Mouse (Mus musculus) hindbrain, embryonic 14.5 days (tissue): ENCODE measurements around the gene Btn1a1. TPM values are rescaled to one million over a fixed set of nuclear protein-coding genes. Genes with fewer than 3 reads are reported as not detected.

Source experiments
- ATAC-seq: fragments of 200-750 bp; cut with Nextera tagmentation; 2 replicates; pipeline ENCODE4 v1.8.0; 2017; ENCODE audit warnings: moderate number of reproducible peaks, mild to moderate bottlenecking, moderate TSS enrichment, moderate library complexity; ENCODE audit not compliant: low FRiP score
- DNase-seq: peaks from one replicate; pipeline ENCODE4 v3.0.0-alpha.2; 2015; ENCODE audit warnings: low spot score
- H3K27ac ChIP-seq: fragments of 300-500 bp; sonication (generic); 2 replicates; pipeline ENCODE4 v1.5.1; 2014; ENCODE audit warnings: mild to moderate bottlenecking, moderate library complexity
- H3K27me3 ChIP-seq: fragments of 300-500 bp; sonication (generic); 2 replicates; pipeline ENCODE4 v1.6.1; 2014; ENCODE audit warnings: mild to moderate bottlenecking, low read length, mixed read lengths; ENCODE audit not compliant: control insufficient read depth, insufficient read depth
- H3K36me3 ChIP-seq: fragments of 300-500 bp; sonication (generic); replicated peaks from 2 replicates; pipeline ENCODE4 v1.6.1; 2014; ENCODE audit not compliant: control insufficient read depth, insufficient read depth
- H3K4me1 ChIP-seq: fragments of 300-500 bp; sonication (generic); replicated peaks from 2 replicates; pipeline ENCODE4 v1.6.1; 2014; ENCODE audit warnings: antibody characterized with exemption, low read length, mixed read lengths; ENCODE audit not compliant: control insufficient read depth, insufficient read depth
- H3K4me2 ChIP-seq: fragments of 300-500 bp; sonication (generic); replicated peaks from 2 replicates; pipeline ENCODE4 v1.6.1; 2014; ENCODE audit warnings: mild to moderate bottlenecking, moderate library complexity
- H3K4me3 ChIP-seq: fragments of 300-500 bp; sonication (generic); replicated peaks from 2 replicates; pipeline ENCODE4 v1.5.1; 2014; ENCODE audit warnings: mild to moderate bottlenecking, low read length
- H3K9ac ChIP-seq: fragments of 300-500 bp; sonication (generic); 2 replicates; pipeline ENCODE4 v1.6.1; 2014
- H3K9me3 ChIP-seq: fragments of 300-500 bp; sonication (generic); 2 replicates; pipeline ENCODE4 v1.6.1; 2016; ENCODE audit warnings: low read length; ENCODE audit not compliant: control insufficient read depth
- WGBS: fragments of 180-500 bp; shearing (Covaris S2); extraction: QIAGEN DNeasy Blood & Tissue Kit; methylation state at CpG from one replicate; pipeline ENCODE4 v1.1.7; 2014; 5-methylcytosine and 5-hydroxymethylcytosine counted together
- polyA plus RNA-seq: library from polyadenylated mRNA; unstranded; fragments of >200 nt; fragmentation: Nextera tagmentation; extraction: Ambion mirVana; gene quantifications from 2 replicates; pipeline ENCODE4 v1.2.1, GENCODE M21; 2014

The Btn1a1 gene
- polyA plus RNA-seq, 1 experiment from 2014 or later = 0.05 TPM

- peak; percentile 77; the same call in 1 of the 2 replicates for ATAC-seq
- peaks cover 20% of the 10 kb centered on the region for H3K27me3 ChIP-seq
- H3K27ac ChIP-seq = no peak overlapping the region
- no peaks in the 10 kb centered on the region for H3K9me3 ChIP-seq
- H3K4me2 ChIP-seq = peak overlapping the region; percentile 79
- peak; percentile 94 for DNase-seq
- H3K4me3 ChIP-seq = peak overlapping the region; percentile 55
- WGBS = under 1% methylated on average over 21 of the region's 21 CpGs
- peaks cover 18% of the 10 kb centered on the region for H3K4me1 ChIP-seq
- peak overlapping the region; percentile 60 for H3K9ac ChIP-seq
- H3K36me3 ChIP-seq = no peaks in the 10 kb centered on the region
These were observed 2.1 kb downstream of the Btn1a1 start for GRCm38 (mm10) chr13:23463381-23464223.

DNA sequence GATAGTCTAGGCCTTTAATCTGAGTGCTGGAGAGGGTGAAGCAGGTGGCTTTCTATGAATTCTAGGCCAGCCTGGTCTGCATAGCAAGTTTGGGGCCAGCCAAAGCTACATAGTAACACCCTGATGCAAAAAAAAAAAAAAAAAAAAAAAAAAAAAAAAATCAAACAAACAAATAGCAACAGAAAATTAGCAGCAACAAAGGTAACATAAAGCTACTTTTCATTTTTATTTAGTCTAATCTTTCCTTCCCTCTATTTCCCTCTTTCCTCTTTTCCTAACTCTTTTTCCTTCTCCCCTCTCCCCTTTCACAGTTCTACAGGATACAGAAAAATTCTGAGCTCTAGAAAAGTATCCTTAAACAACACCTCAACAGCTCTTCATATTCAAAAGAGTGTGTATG is 3.0 kb downstream of the Btn1a1 start:
- no peak overlapping the region for H3K27ac ChIP-seq
- no peak overlapping the region for H3K9ac ChIP-seq
- DNase-seq = no peak
- H3K4me3 ChIP-seq = no peak overlapping the region
- ATAC-seq = no peak
- no peak overlapping the region for H3K4me2 ChIP-seq
- peaks cover 18% of the 10 kb centered on the region for H3K4me1 ChIP-seq
- no peaks in the 10 kb centered on the region for H3K36me3 ChIP-seq
- H3K9me3 ChIP-seq = no peaks in the 10 kb centered on the region
- peaks cover 20% of the 10 kb centered on the region for H3K27me3 ChIP-seq

GRCm38 (mm10) chr13:23462063-23462462 is 3.6 kb downstream of the Btn1a1 start:
- Histone ChIP-seq H3K9ac (no peak overlapping the region), H3K27ac (no peak overlapping the region), H3K36me3 (no peaks in the 10 kb centered on the region), H3K9me3 (no peaks in the 10 kb centered on the region), H3K27me3 (peaks cover 20% of the 10 kb centered on the region), H3K4me1 (peaks cover 18% of the 10 kb centered on the region), H3K4me2 (no peak overlapping the region), H3K4me3 (no peak overlapping the region)
- DNase-seq (no peak), ATAC-seq (no peak)
- 84% methylated on average over 4 of the region's 4 CpGs for WGBS

DNA sequence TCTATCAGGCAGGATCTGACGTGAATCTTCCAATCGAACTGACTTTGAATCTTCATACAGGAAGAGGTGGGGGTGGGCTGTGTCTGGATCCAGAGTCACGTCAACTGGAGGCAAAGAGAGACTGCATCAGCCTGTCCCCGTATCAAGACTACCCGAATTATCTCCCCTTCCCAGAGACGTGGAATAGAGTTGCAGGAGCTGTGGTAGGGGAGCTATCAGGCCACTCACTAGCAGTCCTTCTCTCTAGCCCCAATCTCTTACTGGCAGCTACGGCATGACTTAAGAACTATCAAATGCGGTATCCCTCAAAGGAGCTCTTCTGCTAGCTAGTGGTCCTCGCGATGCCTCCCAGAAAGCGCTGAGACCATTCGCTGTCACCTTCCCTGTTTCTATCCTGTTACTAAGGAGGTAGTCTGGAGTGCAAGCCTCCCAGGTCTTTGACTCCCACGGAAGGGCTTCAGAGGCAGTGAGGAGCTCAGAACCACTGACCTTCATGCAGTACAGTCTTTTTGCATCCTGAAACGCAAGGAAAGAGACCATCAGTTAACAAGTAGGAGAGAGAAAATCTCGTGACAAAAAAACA is 6.3 kb downstream of the Btn1a1 start:
- H3K36me3 ChIP-seq = no peaks in the 10 kb centered on the region
- no peak overlapping the region for H3K9ac ChIP-seq
- 0 out of 2 replicates have a peak, but pooled peaks cover 10% of the 10 kb centered on the region for H3K27me3 ChIP-seq
- no peaks in the 10 kb centered on the region for H3K9me3 ChIP-seq
- peaks cover 5% of the 10 kb centered on the region; the same call in 1 of the 2 replicates for H3K4me1 ChIP-seq
- no peak overlapping the region for H3K4me3 ChIP-seq
- H3K27ac ChIP-seq = no peak overlapping the region
- ATAC-seq (no peak), DNase-seq (no peak)
- WGBS = 22% methylated on average over 15 of the region's 15 CpGs
- no peak overlapping the region; the same call in 1 of the 2 replicates for H3K4me2 ChIP-seq

DNA sequence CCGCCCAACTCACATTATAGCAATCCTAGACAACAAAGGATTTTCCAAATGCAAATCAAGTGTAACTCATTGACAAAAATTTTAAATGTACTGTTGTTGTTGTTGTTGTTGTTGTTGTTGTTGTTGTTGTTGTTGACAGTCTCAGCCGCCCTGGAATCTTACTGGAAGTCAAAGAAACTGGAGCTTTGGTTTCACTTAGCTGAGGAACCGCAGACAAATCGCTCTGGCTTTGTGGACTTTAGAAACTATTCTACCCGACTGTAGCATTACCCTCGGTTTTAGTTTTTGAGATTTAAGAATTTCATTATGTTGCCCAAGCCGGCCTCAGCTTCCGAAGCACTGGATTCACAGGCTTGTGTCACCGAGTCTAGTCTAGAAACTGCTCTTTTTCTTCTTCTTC is 11.8 kb downstream of the Btn1a1 start:
- DNase-seq = peak; percentile 46
- peak overlapping the region; percentile 75 for H3K4me3 ChIP-seq
- H3K27me3 ChIP-seq = 0 out of 2 replicates have a peak, but pooled peaks cover 4% of the 10 kb centered on the region
- no peaks in the 10 kb centered on the region for H3K4me1 ChIP-seq
- no peaks in the 10 kb centered on the region for H3K9me3 ChIP-seq
- 0 out of 2 replicates have a peak overlapping the region, but pooled peaks have one; percentile 56 for H3K27ac ChIP-seq
- 0% methylated on average over 9 of the region's 9 CpGs for WGBS
- H3K9ac ChIP-seq = peak overlapping the region; percentile 60
- no peak for ATAC-seq
- H3K4me2 ChIP-seq = peak overlapping the region; percentile 51
- no peaks in the 10 kb centered on the region for H3K36me3 ChIP-seq

- H3K4me2 ChIP-seq = peak overlapping the region; percentile 51
- WGBS = under 1% methylated on average over 25 of the region's 25 CpGs
- 0 out of 2 replicates have a peak, but pooled peaks cover 4% of the 10 kb centered on the region for H3K27me3 ChIP-seq
- H3K36me3 ChIP-seq = no peaks in the 10 kb centered on the region
- H3K9me3 ChIP-seq = no peaks in the 10 kb centered on the region
- peak overlapping the region; percentile 75 for H3K4me3 ChIP-seq
- ATAC-seq = peak; percentile 86
- peak; percentile 97 for DNase-seq
- H3K9ac ChIP-seq = peak overlapping the region; percentile 60
- no peaks in the 10 kb centered on the region for H3K4me1 ChIP-seq
- peak overlapping the region; percentile 56; the same call in 1 of the 2 replicates for H3K27ac ChIP-seq
These were observed 12.3 kb downstream of the Btn1a1 start for GRCm38 (mm10) chr13:23453362-23453862.

- Histone ChIP-seq H3K27me3 (no peaks in the 10 kb centered on the region), H3K9me3 (no peaks in the 10 kb centered on the region), H3K4me2 (peak overlapping the region; percentile 80), H3K9ac (peak overlapping the region; percentile 69), H3K27ac (peak overlapping the region; percentile 62; the same call in 1 of the 2 replicates), H3K4me1 (no peaks in the 10 kb centered on the region), H3K36me3 (no peaks in the 10 kb centered on the region), H3K4me3 (peak overlapping the region; percentile 58)
- DNase-seq (peak; percentile 99), ATAC-seq (peak; percentile 41)
- under 1% methylated on average over 15 of the region's 15 CpGs for whole genome bisulfite sequencing
These were observed 15.3 kb downstream of the Btn1a1 start for GRCm38 (mm10) chr13:23450398-23450797.

DNA sequence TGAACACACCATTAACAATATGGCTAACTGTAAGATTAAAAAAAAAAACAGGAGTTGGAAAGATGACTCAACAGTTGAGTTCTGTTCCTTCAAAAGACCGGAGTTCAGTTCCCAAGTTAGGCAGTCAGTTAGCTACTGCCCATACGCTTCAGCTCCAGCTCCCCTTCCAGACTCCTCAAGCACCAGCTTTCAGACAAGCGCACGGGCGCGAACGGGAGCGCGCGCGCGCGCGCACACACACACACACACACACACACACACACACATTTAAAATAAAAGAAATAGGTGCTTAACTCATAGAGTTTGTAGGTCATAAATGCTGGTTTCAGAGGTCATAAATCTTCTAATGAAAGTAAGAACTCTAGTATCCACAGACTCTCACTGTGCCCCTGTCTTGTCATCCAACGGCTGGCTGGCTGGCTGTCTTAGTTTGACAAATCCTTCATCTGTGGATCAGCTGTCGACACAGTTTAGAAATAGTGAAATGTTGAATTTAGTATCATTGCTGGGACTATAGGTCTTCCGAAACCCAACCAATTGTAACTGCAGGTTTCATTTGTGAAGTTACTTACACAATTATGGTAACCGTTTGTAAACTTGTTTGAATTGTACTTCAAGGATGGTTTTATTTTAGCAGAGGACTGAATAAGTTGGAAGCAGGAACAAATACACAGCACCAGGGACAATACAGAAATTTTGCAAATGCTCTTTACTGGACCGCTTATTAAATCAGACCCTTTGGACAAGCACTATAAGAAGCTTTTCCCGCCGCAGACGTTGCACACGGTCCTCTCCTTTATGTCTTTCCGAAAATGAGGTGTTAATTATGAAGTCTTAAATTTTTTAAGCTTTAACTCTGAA is 16.2 kb downstream of the Btn1a1 start:
- Histone ChIP-seq H3K4me3 (peak overlapping the region; percentile 58), H3K36me3 (no peaks in the 10 kb centered on the region), H3K9me3 (no peaks in the 10 kb centered on the region), H3K27me3 (no peaks in the 10 kb centered on the region), H3K4me2 (peak overlapping the region; percentile 80), H3K9ac (peak overlapping the region; percentile 69), H3K4me1 (peaks cover 4% of the 10 kb centered on the region), H3K27ac (no peak overlapping the region)
- DNase-seq (peak; percentile 77), ATAC-seq (no peak)
- under 1% methylated on average over 24 of the region's 24 CpGs for WGBS
